Mouse (Mus musculus): Measurements from ENCODE around the gene Tc2n. TPM values are rescaled to one million over a fixed set of nuclear protein-coding genes. Genes with fewer than 3 reads are reported as not detected.

Tc2n gene
- polyA plus RNA-seq (2016; fragmentation: Nextera tagmentation; extraction: Ambion mirVana): 0.03 and 0.05 TPM in 2 replicates

DNA sequence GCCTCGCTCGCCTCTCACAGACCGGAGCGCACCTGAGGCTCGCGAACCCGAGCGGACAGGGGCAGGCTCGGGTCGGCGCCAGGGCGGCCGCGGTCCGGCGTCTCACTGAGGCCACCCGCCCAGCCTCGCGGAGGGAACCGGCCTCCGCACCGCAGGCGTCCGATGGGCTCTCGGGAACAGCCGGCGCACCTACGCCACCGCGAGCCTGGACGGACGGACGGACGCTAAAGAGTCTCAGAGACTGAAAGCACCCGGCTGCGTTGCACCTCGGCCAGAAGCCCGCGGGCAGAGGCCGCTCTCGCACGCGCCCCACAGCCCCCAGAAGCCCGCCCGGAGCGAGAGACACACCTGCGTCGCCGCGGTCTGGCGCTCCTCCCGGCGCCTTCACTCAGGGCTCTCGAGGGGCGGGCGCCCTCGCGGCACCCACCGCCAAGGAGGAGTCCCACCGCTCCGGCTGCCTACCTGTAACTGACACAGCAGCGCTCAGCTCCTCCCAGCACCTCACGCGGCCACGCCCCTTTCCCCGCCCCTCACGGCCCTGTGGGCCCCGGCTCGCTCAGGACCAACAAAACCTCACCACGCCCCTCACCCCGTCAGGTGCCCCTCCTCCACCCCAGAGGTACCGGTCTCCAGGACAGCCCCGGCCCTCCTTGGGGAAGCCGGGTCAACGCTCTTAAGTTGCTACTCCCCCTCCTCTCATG is at the start of gene Tc2n:
Gene Tc2n, minus strand, starts transcription at position 470 of the 701 bp plus-strand sequence.
- Histone ChIP-seq H3K9me3 (no peaks in the 10 kb centered on the region), H3K4me2 (replicated peaks) (peak within 1 kb of the TSS; percentile 99), H3K27ac (replicated peaks) (no peak within 1 kb of the TSS), H3K4me1 (no peaks in the 10 kb centered on the region), H3K4me3 (peak within 1 kb of the TSS; percentile 76), H3K9ac (replicated peaks) (peak within 1 kb of the TSS; percentile 48), H3K36me3 (no peaks in the 10 kb centered on the region), H3K27me3 (peaks cover 18% of the 10 kb centered on the region)
- WGBS: under 1% methylated on average over 59 of the region's 75 CpGs
- ATAC-seq (ENCODE audit: low FRiP score, low read depth): peak; percentile 97

DNA sequence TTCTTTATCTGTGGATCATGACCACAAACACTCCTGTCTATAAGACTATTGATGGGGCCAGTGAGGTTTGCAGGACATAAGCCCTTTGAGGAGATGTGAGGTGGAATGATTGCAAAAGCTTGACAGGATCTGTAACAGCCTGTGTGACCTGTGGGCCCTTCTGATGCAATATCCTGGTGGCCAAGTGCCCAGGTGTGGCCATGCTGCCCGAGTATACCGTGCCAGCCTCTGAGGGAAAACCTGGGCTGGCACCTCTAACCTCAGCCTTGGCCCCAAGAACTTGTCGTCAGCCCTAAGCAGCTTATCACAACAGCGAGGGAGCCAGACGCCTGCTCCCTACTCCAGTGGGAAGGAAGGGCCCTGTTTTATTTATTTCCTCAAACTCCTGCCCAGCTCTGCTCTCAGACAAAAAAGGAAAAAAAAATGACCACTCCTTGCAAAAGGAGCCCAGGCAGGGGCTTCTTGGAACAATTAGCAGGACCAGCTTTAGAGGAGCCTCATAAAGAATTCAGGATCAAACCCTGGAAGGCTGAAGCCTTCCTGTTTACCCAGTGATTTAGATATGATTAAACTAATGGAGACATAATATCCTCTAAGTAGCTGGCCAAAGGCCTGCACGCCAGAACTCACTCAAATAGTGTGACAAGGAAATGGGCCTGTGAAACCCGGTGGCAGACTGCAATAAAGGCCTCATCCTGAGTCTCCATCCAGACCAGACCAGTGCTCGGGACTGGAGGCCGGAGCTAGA is 49.2 kb upstream of the Tc2n start:
- ATAC-seq (ENCODE audit: low FRiP score, low read depth): no peak
- H3K9me3 ChIP-seq: no peaks in the 10 kb centered on the region
- H3K36me3 ChIP-seq: no peaks in the 10 kb centered on the region
- no peak overlapping the region for H3K4me3 ChIP-seq
- no peak overlapping the region for H3K9ac ChIP-seq (replicated peaks)
- WGBS: 58% methylated on average over 9 of the region's 9 CpGs
- H3K4me2 ChIP-seq (replicated peaks): no peak overlapping the region
- no peaks in the 10 kb centered on the region; the same call in 1 of the 2 replicates for H3K27me3 ChIP-seq
- no peak overlapping the region for H3K27ac ChIP-seq (replicated peaks)
- peaks cover 10% of the 10 kb centered on the region for H3K4me1 ChIP-seq

DNA sequence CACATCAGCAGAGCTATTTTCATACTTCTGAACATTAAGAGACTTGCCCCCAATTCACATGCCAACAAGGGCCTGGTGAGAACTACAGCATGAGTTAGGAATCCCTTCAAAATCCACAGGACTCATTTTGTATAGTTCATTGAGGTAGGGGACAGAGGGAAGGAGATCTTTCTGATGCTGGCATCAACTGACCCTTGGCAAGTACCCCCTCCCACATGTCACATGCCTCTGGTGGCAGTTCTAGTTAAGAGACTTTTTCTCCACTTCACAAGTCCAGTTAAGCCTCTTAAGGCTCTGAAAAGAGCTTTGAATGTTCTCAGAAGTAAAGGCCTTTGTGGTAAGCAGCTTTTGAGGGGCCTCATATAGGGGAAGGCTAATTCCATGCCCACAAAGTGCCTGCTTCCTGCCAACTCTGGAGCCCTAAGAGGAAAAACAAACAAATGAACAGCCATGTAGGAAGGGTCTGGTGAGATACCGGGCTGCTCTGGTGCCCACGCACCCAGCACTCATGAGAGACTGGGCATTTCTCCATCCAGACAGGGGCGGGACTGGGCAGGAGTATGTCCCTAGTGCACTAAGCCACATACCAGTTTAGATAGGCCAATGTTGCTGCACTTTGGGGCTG is 48.0 kb upstream of the Tc2n start:
- Histone ChIP-seq H3K4me3 (no peak overlapping the region), H3K36me3 (no peaks in the 10 kb centered on the region), H3K9me3 (no peaks in the 10 kb centered on the region), H3K4me2 (replicated peaks) (no peak overlapping the region), H3K9ac (replicated peaks) (no peak overlapping the region), H3K4me1 (peaks cover 10% of the 10 kb centered on the region), H3K27me3 (no peaks in the 10 kb centered on the region; the same call in 1 of the 2 replicates), H3K27ac (replicated peaks) (no peak overlapping the region)
- 50% methylated on average over 3 of the region's 3 CpGs for WGBS
- peak; percentile 45; the same call in 1 of the 2 replicates for ATAC-seq (ENCODE audit: low FRiP score, low read depth)

DNA sequence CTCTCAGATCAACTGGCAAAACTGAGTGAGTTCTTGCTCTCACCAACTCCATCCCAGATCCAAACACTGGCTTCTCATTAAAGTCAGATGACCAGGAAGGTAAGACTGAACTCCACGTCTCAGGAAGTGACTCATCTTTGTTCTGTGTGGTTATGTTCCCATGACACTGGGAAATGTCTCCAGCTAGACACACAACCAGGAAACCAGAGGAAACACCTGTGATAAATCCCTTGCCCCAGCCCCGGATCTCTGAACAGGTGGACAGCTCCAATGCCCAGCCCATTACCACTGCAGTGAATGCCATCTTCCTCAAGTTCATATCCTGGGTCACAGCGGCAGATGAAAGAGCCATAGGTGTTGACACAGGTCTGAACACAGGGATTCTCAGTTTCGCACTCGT is 46.5 kb upstream of the Tc2n start:
- Histone ChIP-seq H3K36me3 (no peaks in the 10 kb centered on the region), H3K4me2 (replicated peaks) (no peak overlapping the region), H3K27ac (replicated peaks) (no peak overlapping the region), H3K4me3 (no peak overlapping the region), H3K4me1 (peaks cover 10% of the 10 kb centered on the region), H3K9me3 (no peaks in the 10 kb centered on the region), H3K27me3 (no peaks in the 10 kb centered on the region), H3K9ac (replicated peaks) (no peak overlapping the region)
- no peak for ATAC-seq (ENCODE audit: low FRiP score, low read depth)
- WGBS: 91% methylated on average over 5 of the region's 5 CpGs

DNA sequence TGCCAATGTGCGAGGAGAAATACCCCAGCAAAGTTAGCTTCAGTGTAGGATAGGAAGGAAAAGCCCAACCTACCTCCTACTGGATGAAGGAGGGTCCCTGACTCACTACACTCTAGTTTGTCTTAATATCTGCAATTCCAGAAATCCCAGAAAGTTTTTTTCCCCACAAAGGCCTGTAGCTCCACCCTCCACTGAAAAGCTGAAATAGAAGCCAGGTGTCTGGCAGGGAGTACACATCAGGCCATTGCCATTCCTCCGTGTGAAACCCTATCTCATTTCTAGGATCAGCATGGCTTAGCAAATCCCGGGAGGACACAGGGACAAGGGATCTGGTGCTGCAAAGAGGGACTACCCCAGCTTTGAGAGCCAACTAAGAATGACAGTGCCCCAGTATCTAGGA is 44.7 kb upstream of the Tc2n start:
- H3K4me1 ChIP-seq: peaks cover 10% of the 10 kb centered on the region
- no peak for ATAC-seq (ENCODE audit: low FRiP score, low read depth)

DNA sequence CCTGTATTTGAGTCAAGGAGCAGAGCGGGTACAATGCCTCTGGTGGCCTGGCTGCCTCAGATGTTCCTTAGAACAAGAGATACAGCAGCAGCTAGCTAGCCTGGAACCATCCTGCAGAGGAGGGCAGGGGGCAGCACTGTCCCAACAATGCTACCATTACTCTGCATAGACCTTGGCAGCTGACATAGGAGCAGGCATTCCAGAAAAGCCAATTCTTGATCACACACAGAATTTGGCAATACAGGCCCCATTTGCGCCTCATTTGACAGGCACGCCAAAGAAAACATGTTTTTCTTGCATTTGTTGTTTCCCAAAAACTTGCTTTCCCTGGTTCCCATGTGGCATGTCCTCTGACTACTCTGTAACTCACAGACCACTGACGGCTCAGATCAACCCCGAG is 43.7 kb upstream of the Tc2n start:
- H3K4me2 ChIP-seq (replicated peaks): no peak overlapping the region

More for the DNA sequence above, 44.7 kb upstream of the Tc2n start:
- no peak overlapping the region for H3K4me3 ChIP-seq
- H3K27ac ChIP-seq (replicated peaks): no peak overlapping the region
- no peaks in the 10 kb centered on the region for H3K9me3 ChIP-seq
- no peak overlapping the region for H3K4me2 ChIP-seq (replicated peaks)
- WGBS: 74% methylated on average over 3 of the region's 3 CpGs
- H3K9ac ChIP-seq (replicated peaks): no peak overlapping the region
- H3K36me3 ChIP-seq: no peaks in the 10 kb centered on the region
- H3K27me3 ChIP-seq: no peaks in the 10 kb centered on the region

GRCm38 (mm10) chr12:101759440-101760045 is 41.2 kb upstream of the Tc2n start:
- H3K36me3 ChIP-seq: no peaks in the 10 kb centered on the region
- ATAC-seq (ENCODE audit: low FRiP score, low read depth): no peak
- 73% methylated on average over 6 of the region's 6 CpGs for WGBS
- H3K9ac ChIP-seq (replicated peaks): no peak overlapping the region
- no peaks in the 10 kb centered on the region for H3K4me1 ChIP-seq
- no peak overlapping the region for H3K4me2 ChIP-seq (replicated peaks)
- H3K4me3 ChIP-seq: no peak overlapping the region
- H3K27me3 ChIP-seq: no peaks in the 10 kb centered on the region
- no peak overlapping the region for H3K27ac ChIP-seq (replicated peaks)
- no peaks in the 10 kb centered on the region for H3K9me3 ChIP-seq

More for the DNA sequence above, 43.7 kb upstream of the Tc2n start:
- H3K27me3 ChIP-seq: no peaks in the 10 kb centered on the region
- peaks cover 10% of the 10 kb centered on the region for H3K4me1 ChIP-seq
- no peak for ATAC-seq (ENCODE audit: low FRiP score, low read depth)
- H3K27ac ChIP-seq (replicated peaks): no peak overlapping the region
- no peaks in the 10 kb centered on the region for H3K9me3 ChIP-seq
- no peak overlapping the region for H3K4me3 ChIP-seq
- no peaks in the 10 kb centered on the region for H3K36me3 ChIP-seq
- H3K9ac ChIP-seq (replicated peaks): no peak overlapping the region
- WGBS: 94% methylated on average over 5 of the region's 5 CpGs

DNA sequence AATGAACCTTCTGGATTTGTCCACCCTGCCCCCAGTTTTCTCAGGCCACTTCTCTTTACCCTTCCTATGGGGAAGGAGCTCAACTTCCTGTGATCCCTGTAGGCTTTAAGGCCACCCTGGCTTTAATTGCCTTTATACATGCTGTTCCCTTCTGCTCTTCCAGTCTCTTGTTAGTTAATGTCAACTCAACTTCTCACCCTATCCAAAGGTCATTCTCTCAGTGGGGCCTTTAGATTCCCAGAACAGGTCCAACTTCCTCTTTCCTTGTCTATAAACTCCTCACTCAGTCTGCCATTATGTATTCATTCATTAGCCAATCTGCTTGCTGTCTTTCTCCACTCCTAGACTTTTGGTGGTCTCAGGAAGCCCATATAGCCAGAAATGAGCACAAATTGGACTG is 40.4 kb upstream of the Tc2n start:
- no peaks in the 10 kb centered on the region for H3K9me3 ChIP-seq
- H3K9ac ChIP-seq (replicated peaks): no peak overlapping the region
- H3K4me2 ChIP-seq (replicated peaks): no peak overlapping the region
- no peaks in the 10 kb centered on the region for H3K4me1 ChIP-seq
- no peak overlapping the region for H3K4me3 ChIP-seq
- no peaks in the 10 kb centered on the region for H3K36me3 ChIP-seq
- no peak for ATAC-seq (ENCODE audit: low FRiP score, low read depth)
- no peak overlapping the region for H3K27ac ChIP-seq (replicated peaks)
- H3K27me3 ChIP-seq: no peaks in the 10 kb centered on the region

DNA sequence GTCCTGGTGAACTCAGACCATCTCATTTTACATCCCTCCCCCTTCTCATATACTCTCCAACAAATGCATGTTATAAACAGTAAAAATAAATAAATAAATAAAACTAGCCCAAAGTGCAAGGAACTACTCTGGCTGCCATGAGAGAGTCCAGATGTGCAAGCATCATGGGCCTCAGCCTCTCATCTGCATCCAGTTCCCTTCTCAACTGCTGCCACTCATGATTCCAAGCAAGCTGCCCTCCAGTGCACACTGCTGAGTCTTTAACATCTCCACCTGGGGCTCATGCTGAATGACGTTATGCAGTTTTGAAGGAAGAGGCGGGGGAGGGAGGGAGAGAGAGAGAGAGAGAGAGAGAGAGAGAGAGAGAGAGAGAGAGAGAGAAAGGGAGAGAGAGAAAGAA is 24.1 kb upstream of the Tc2n start:
- ATAC-seq (ENCODE audit: low FRiP score, low read depth): no peak
- Histone ChIP-seq H3K4me1 (no peaks in the 10 kb centered on the region), H3K4me3 (no peak overlapping the region), H3K27ac (replicated peaks) (no peak overlapping the region), H3K9me3 (no peaks in the 10 kb centered on the region), H3K4me2 (replicated peaks) (no peak overlapping the region), H3K36me3 (no peaks in the 10 kb centered on the region), H3K27me3 (no peaks in the 10 kb centered on the region), H3K9ac (replicated peaks) (no peak overlapping the region)
- WGBS: 49% methylated on average over 2 of the region's 2 CpGs

GRCm38 (mm10) chr12:101740486-101740885 is 22.2 kb upstream of the Tc2n start:
- Histone ChIP-seq H3K9ac (replicated peaks) (no peak overlapping the region), H3K36me3 (no peaks in the 10 kb centered on the region), H3K9me3 (no peaks in the 10 kb centered on the region), H3K4me2 (replicated peaks) (no peak overlapping the region), H3K27ac (replicated peaks) (no peak overlapping the region), H3K4me3 (no peak overlapping the region), H3K4me1 (no peaks in the 10 kb centered on the region), H3K27me3 (no peaks in the 10 kb centered on the region)
- 72% methylated on average over 2 of the region's 2 CpGs for WGBS
- no peak for ATAC-seq (ENCODE audit: low FRiP score, low read depth)

- Histone ChIP-seq H3K4me1 (no peaks in the 10 kb centered on the region), H3K27ac (replicated peaks) (no peak overlapping the region), H3K27me3 (no peaks in the 10 kb centered on the region), H3K4me3 (no peak overlapping the region), H3K9ac (replicated peaks) (no peak overlapping the region), H3K9me3 (no peaks in the 10 kb centered on the region), H3K4me2 (replicated peaks) (no peak overlapping the region), H3K36me3 (no peaks in the 10 kb centered on the region)
- 73% methylated on average over 2 of the region's 2 CpGs for WGBS
- ATAC-seq (ENCODE audit: low FRiP score, low read depth): no peak
Measured at GRCm38 (mm10) chr12:101740045-101740444, 21.7 kb upstream of the Tc2n start.

GRCm38 (mm10) chr12:101718755-101719150 is 430 bp upstream of the Tc2n start:
- Histone ChIP-seq H3K27ac (replicated peaks) (no peak overlapping the region), H3K27me3 (peaks cover 18% of the 10 kb centered on the region), H3K4me1 (no peaks in the 10 kb centered on the region), H3K9me3 (no peaks in the 10 kb centered on the region), H3K4me3 (peak overlapping the region; percentile 76), H3K4me2 (replicated peaks) (peak overlapping the region; percentile 99), H3K9ac (replicated peaks) (peak overlapping the region; percentile 48; the same call in 1 of the 2 replicates), H3K36me3 (no peaks in the 10 kb centered on the region)
- ATAC-seq (ENCODE audit: low FRiP score, low read depth): peak; percentile 79
- WGBS: 0% methylated on average over 9 of the region's 9 CpGs
